Mouse (Mus musculus) heart, postnatal 0 days (tissue): ENCODE results near the gene Phactr1.

Experiments
- CTCF ChIP-seq: IDR thresholded peaks from 2 replicates; pipeline ENCODE4 v1.5.1; 2016; ENCODE audit warnings: antibody characterized with exemption, control low read depth, low read depth
- EP300 ChIP-seq: IDR thresholded peaks from 2 replicates; pipeline ENCODE4 v1.6.1; 2016; ENCODE audit warnings: antibody characterized with exemption, low read depth

GRCm38 (mm10) chr13:42987931-42988579 is 307.6 kb downstream of the Phactr1 start:
- TF ChIP-seq CTCF (no peak), EP300 (no peak)
